Mouse (Mus musculus) liver, embryonic 14.5 days (tissue): ENCODE data around the gene Emc3.
A peak's percentile ranks its signal among the peaks of the same experiment; 100 is the strongest.

Source experiments
- CTCF ChIP-seq: IDR thresholded peaks from 2 replicates; pipeline ENCODE4 v1.5.1; 2016; ENCODE audit warnings: antibody characterized with exemption, low read depth, control low read depth
- EP300 ChIP-seq: IDR thresholded peaks from 2 replicates; pipeline ENCODE4 v1.6.1; 2016; ENCODE audit warnings: antibody characterized with exemption, low read depth

- peak; percentile 54 for TF ChIP-seq CTCF
- no peak for TF ChIP-seq EP300
Measured at GRCm38 (mm10) chr6:113465602-113466001, 65.8 kb downstream of the Emc3 start.
